ENCODE assay signal across 20 mouse cellular contexts in the genomic region with DNA sequence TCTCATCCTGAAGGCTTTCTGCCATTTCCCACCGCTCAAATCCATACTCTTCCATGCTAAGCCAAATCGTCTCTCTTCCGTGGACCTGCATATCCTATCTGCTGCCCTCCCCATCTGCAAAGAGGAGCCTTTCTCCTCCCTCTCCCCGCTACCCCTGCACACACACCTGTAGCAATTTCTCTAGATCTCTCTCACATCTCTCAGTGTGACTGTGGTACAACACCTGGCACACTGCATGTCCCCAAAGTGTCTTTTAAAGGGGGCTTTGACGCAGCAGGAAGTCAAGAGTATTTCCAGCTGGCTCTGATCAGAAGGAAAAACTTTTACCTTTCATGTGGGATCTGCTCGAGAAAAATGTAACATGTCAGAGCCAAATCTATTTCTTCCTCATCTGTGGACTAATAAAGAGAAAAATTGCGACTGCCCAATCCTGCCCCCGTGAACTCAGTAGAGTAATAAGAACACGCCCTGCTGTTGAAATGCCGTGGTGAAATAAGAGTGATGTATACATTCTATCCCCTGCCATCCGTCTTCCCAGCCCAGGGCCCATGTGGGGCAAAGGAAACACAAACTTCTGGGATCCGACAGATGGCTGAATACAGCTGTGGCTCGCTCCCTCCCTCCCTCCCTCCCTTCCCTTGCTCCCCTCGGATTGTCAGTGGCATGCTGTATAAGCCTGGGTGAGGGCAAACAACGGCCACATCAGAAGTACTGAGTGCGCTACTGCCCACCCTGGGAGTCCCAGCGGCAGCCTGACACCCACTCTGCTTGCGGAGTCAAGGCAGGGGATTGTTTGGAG. TPM values are rescaled to one million over a fixed set of nuclear protein-coding genes. Genes with fewer than 3 reads are reported as not detected.
A peak's percentile ranks its signal among the peaks of the same experiment; 100 is the strongest.
DNase-seq lines count a peak whose midpoint lies in the region; ATAC-seq and TF ChIP-seq lines count a peak whose summit lies in the region.
"Had no signal": no experiment of that assay in that cellular context is flagged by ENCODE, and none has a peak within 500 bp of the region (broad histone marks: within the 10 kb centered on the region; RNA-seq: fewer than 3 reads in every experiment).

No protein-coding gene starts in this region.

- H3K9ac ChIP-seq in heart, embryonic 11.5 days (ENCODE audit: low read depth, low read length): no peak overlapping the region
- H3K9ac ChIP-seq in lung, postnatal 0 days (replicated peaks; ENCODE audit: low read depth): no peak overlapping the region
- H3K9ac ChIP-seq in limb, embryonic 13.5 days: no peak overlapping the region
- H3K9ac ChIP-seq: forebrain, postnatal 0 days; heart, embryonic 15.5 days; hindbrain, embryonic 12.5 days; limb, embryonic 15.5 days had no signal

- no peak for TF ChIP-seq EP300 in lung, postnatal 0 days (IDR thresholded peaks at IDR 0.05)

- H3K4me1 ChIP-seq in heart, embryonic 10.5 days: 0 out of 2 replicates have a peak, but pooled peaks cover 3% of the 10 kb centered on the region
- H3K4me1 ChIP-seq in heart, embryonic 11.5 days (ENCODE audit: control insufficient read depth, insufficient read depth, low read length): no peaks in the 10 kb centered on the region
- H3K4me1 ChIP-seq in lung, postnatal 0 days (ENCODE audit: insufficient read depth, low read depth, low read length): no peaks in the 10 kb centered on the region
- peaks cover 24% of the 10 kb centered on the region for H3K4me1 ChIP-seq in limb, embryonic 13.5 days
- H3K4me1 ChIP-seq: heart, embryonic 15.5 days; hindbrain, embryonic 12.5 days had no signal

- TF ChIP-seq CTCF in lung, postnatal 0 days (IDR thresholded peaks at IDR 0.05): no peak

- H3K36me3 ChIP-seq in heart, embryonic 10.5 days: no peaks in the 10 kb centered on the region
- H3K36me3 ChIP-seq in heart, embryonic 11.5 days (ENCODE audit: control insufficient read depth, insufficient read depth, low read length): no peaks in the 10 kb centered on the region
- H3K36me3 ChIP-seq in lung, postnatal 0 days (ENCODE audit: insufficient read depth, low read length): no peaks in the 10 kb centered on the region
- H3K36me3 ChIP-seq in limb, embryonic 13.5 days: no peaks in the 10 kb centered on the region
- H3K36me3 ChIP-seq: heart, embryonic 15.5 days; hindbrain, embryonic 12.5 days; limb, embryonic 15.5 days had no signal

- no peaks in the 10 kb centered on the region for H3K27me3 ChIP-seq in heart, embryonic 10.5 days (ENCODE audit: insufficient read depth, poor library complexity, severe bottlenecking)
- no peaks in the 10 kb centered on the region for H3K27me3 ChIP-seq in heart, embryonic 11.5 days (ENCODE audit: control insufficient read depth, insufficient read depth, low read length)
- H3K27me3 ChIP-seq in lung, postnatal 0 days (replicated peaks; ENCODE audit: insufficient read depth, low read length): no peaks in the 10 kb centered on the region
- H3K27me3 ChIP-seq in limb, embryonic 13.5 days: no peaks in the 10 kb centered on the region
- H3K27me3 ChIP-seq: heart, embryonic 15.5 days; hindbrain, embryonic 12.5 days; limb, embryonic 15.5 days had no signal

- ATAC-seq in heart, embryonic 11.5 days (replicated peaks; ENCODE audit: insufficient number of reproducible peaks, low FRiP score, low TSS enrichment): no peak
- ATAC-seq in lung, postnatal 0 days: peak; percentile 48; the same call in 1 of the 2 replicates
- ATAC-seq in limb, embryonic 13.5 days (ENCODE audit: low FRiP score, low read depth): peak; percentile 44; the same call in 1 of the 2 replicates
- ATAC-seq: forebrain, postnatal 0 days had no signal

- H3K4me3 ChIP-seq in heart, embryonic 10.5 days: no peak overlapping the region
- H3K4me3 ChIP-seq in heart, embryonic 11.5 days (ENCODE audit: low read depth, low read length): no peak overlapping the region
- no peak overlapping the region for H3K4me3 ChIP-seq in lung, postnatal 0 days (ENCODE audit: low read depth, low read length)
- H3K4me3 ChIP-seq in limb, embryonic 13.5 days: no peak overlapping the region
- H3K4me3 ChIP-seq: erythroblast, embryonic 14.5 days; gastrocnemius, adult 2 months; heart, embryonic 15.5 days; hindbrain, embryonic 12.5 days; layer of hippocampus, adult 2 months; limb, embryonic 15.5 days had no signal

- no peak overlapping the region; the same call in 1 of the 2 replicates for H3K27ac ChIP-seq in heart, embryonic 10.5 days
- H3K27ac ChIP-seq in heart, embryonic 11.5 days (ENCODE audit: low read depth, low read length): no peak overlapping the region
- no peak overlapping the region for H3K27ac ChIP-seq in lung, postnatal 0 days (ENCODE audit: low read length)
- H3K27ac ChIP-seq in limb, embryonic 13.5 days: no peak overlapping the region
- H3K27ac ChIP-seq: gastrocnemius, adult 2 months; heart, embryonic 15.5 days; hindbrain, embryonic 12.5 days; kidney, postnatal 0 days; layer of hippocampus, adult 2 months; limb, embryonic 15.5 days had no signal

- WGBS in heart, embryonic 10.5 days: 61% methylated on average over 18 of the region's 18 CpGs
- WGBS in heart, embryonic 11.5 days (ENCODE audit: insufficient replicate concordance): 53% methylated on average over 18 of the region's 18 CpGs
- 46% methylated on average over 18 of the region's 18 CpGs for WGBS in lung, postnatal 0 days
- 48% methylated on average over 18 of the region's 18 CpGs for WGBS in limb, embryonic 13.5 days

- no peak overlapping the region for H3K4me2 ChIP-seq in heart, embryonic 11.5 days
- no peak overlapping the region for H3K4me2 ChIP-seq in lung, postnatal 0 days (replicated peaks; ENCODE audit: low read depth, low read length)
- H3K4me2 ChIP-seq in limb, embryonic 13.5 days (replicated peaks): no peak overlapping the region
- H3K4me2 ChIP-seq: heart, embryonic 15.5 days; hindbrain, embryonic 12.5 days; limb, embryonic 15.5 days had no signal

- no peaks in the 10 kb centered on the region for H3K9me3 ChIP-seq in heart, embryonic 10.5 days
- no peaks in the 10 kb centered on the region for H3K9me3 ChIP-seq in heart, embryonic 11.5 days (replicated peaks; ENCODE audit: control insufficient read depth, low read length)
- no peaks in the 10 kb centered on the region for H3K9me3 ChIP-seq in lung, postnatal 0 days (ENCODE audit: low read length)
- H3K9me3 ChIP-seq in limb, embryonic 13.5 days: no peaks in the 10 kb centered on the region
- H3K9me3 ChIP-seq: heart, embryonic 15.5 days; hindbrain, embryonic 12.5 days; limb, embryonic 15.5 days had no signal

- peak; percentile 63 for DNase-seq in heart, embryonic 10.5 days (ENCODE audit: low spot score)
- DNase-seq in lung, postnatal 0 days (ENCODE audit: low spot score): peak; percentile 44
- no peak for DNase-seq in lung, postnatal 10 days
- DNase-seq in thymus, postnatal 36 days: peak; percentile 48 to 78
- no peak for DNase-seq in B cell, adult 2 months
- DNase-seq: adrenal gland, postnatal 10 days; cerebellum, adult 11-12 months; cerebellum, postnatal 36 days; forebrain, postnatal 0 days; gastrocnemius, adult 2 months; kidney, adult 11 months; lung, postnatal 14 days had no signal

RNA-seq across cellular contexts. Expression of a gene that starts 12.5 kb away (rescaled TPM):
- 2.1 and 2.9 TPM in 2 replicates for polyA plus RNA-seq in heart, embryonic 10.5 days (2016; fragmentation: Nextera tagmentation; extraction: Ambion mirVana)
- polyA plus RNA-seq in heart, embryonic 11.5 days (2014; fragmentation: Nextera tagmentation; extraction: Ambion mirVana): 3.1 and 3.2 TPM in 2 replicates
- 4.6 and 5.7 TPM in 2 replicates for polyA plus RNA-seq in lung, postnatal 0 days (2015; fragmentation: Nextera tagmentation; extraction: Ambion mirVana)
- polyA plus RNA-seq in limb, embryonic 13.5 days (2015; fragmentation: Nextera tagmentation; extraction: Ambion mirVana): 2.9 and 3.1 TPM in 2 replicates

Comparison
In these comparisons a context has a peak if more than half of its experiments do, and no peak if none do; other contexts are left out.
1. DNase-seq: peak in heart, embryonic 10.5 days (single experiment), lung, postnatal 0 days (single experiment) and thymus, postnatal 36 days (2 of 2); none in lung, postnatal 10 days (single experiment) and B cell, adult 2 months (0 of 2).